In genomic region chr11:101200986-101201385, GRCm38 (mm10) we compare ENCODE assay signal across 8 mouse cellular contexts. TPM values are rescaled to one million over a fixed set of nuclear protein-coding genes. Genes with fewer than 3 reads are reported as not detected.
A peak's percentile ranks its signal among the peaks of the same experiment; 100 is the strongest.
DNase-seq lines count a peak whose midpoint lies in the region; ATAC-seq and TF ChIP-seq lines count a peak whose summit lies in the region.

No protein-coding gene starts in this region.

- no peaks in the 10 kb centered on the region for H3K4me1 ChIP-seq in hindbrain, postnatal 0 days (ENCODE audit: insufficient read depth, low read length)

- DNase-seq in left cerebral cortex, adult 2 months (ENCODE audit: extremely low spot score in 1 of 2, low spot score in 2 of 2), result peak in 1 of 2 experiments; percentile 37
- DNase-seq in left cerebral cortex, adult 18-20 months (ENCODE audit: low spot score in 2 of 2), result no peak
- DNase-seq in NIH3T3 (ENCODE audit: low read depth), result peak; percentile 71
- DNase-seq in cerebellum, postnatal 25 days, result peak; percentile 75 to 81
- DNase-seq in hindbrain, postnatal 0 days (ENCODE audit: low spot score), result peak; percentile 84
- DNase-seq in retina, adult 2 months (ENCODE audit: low read depth, low spot score), result peak; percentile 15
- no peak for DNase-seq in neural tube, embryonic 10.5 days (ENCODE audit: extremely low spot score, low spot score)
- DNase-seq in heart, adult 18-20 months, result no peak

- H3K4me2 ChIP-seq in hindbrain, postnatal 0 days (ENCODE audit: low read depth, low read length), result no peak overlapping the region

- intact Hi-C loops in left cerebral cortex, adult 2 months (cut with DNase I), result no loop called here

- peaks cover 40% of the 10 kb centered on the region for H3K36me3 ChIP-seq in hindbrain, postnatal 0 days (ENCODE audit: insufficient read depth, low read length)

- H3K9me3 ChIP-seq in hindbrain, postnatal 0 days (ENCODE audit: low read length), result no peaks in the 10 kb centered on the region

- H3K9ac ChIP-seq in hindbrain, postnatal 0 days (replicated peaks; ENCODE audit: low read length), result no peak overlapping the region

- no peaks in the 10 kb centered on the region for H3K27me3 ChIP-seq in hindbrain, postnatal 0 days (ENCODE audit: insufficient read depth, low read length)

- peak; percentile 70 for ATAC-seq in hindbrain, postnatal 0 days

- H3K4me3 ChIP-seq in left cerebral cortex, adult 2 months, result no peak overlapping the region
- H3K4me3 ChIP-seq in hindbrain, postnatal 0 days (ENCODE audit: low read length), result no peak overlapping the region

- WGBS in hindbrain, postnatal 0 days, result 17% methylated on average over 7 of the region's 7 CpGs

- peak; percentile 88 for TF ChIP-seq CTCF in left cerebral cortex, adult 2 months (IDR thresholded peaks at IDR 0.05)
- peak; percentile 91 for TF ChIP-seq CTCF in hindbrain, postnatal 0 days (IDR thresholded peaks at IDR 0.05; ENCODE audit: low read depth)

- peak overlapping the region; percentile 48; the same call in 1 of the 2 replicates for H3K27ac ChIP-seq in left cerebral cortex, adult 2 months
- no peak overlapping the region for H3K27ac ChIP-seq in hindbrain, postnatal 0 days

RNA-seq across cellular contexts. Expression of gene Ezh1, which starts 25.3 kb away (rescaled TPM):
- total RNA-seq in left cerebral cortex, adult 2 months (2021), result 10 to 100 TPM; 56.9 to 62.1 TPM
- total RNA-seq in left cerebral cortex, adult 18-20 months (2021), result 10 to 100 TPM; 55.7 to 62.7 TPM
- total RNA-seq in hindbrain, postnatal 0 days (2014; rRNA removed), result 26.7 and 27.6 TPM in 2 replicates
- polyA plus RNA-seq in hindbrain, postnatal 0 days (2015; fragmentation: Nextera tagmentation; extraction: Ambion mirVana), result 20.1 and 22.2 TPM in 2 replicates
- total RNA-seq in heart, adult 18-20 months (2021), result 10 to 100 TPM; 29.8 to 36.4 TPM

RNA-seq across cellular contexts. Expression of gene Ccr10, which starts 25.7 kb away (rescaled TPM):
- total RNA-seq in left cerebral cortex, adult 2 months (2021), result under 1 TPM in 1 of 2 experiments, not detected in 1; 0.38 TPM
- under 1 TPM in 1 of 2 experiments, not detected in 1; 0.28 TPM for total RNA-seq in left cerebral cortex, adult 18-20 months (2021)
- 0.16 and 0.43 TPM in 2 replicates for total RNA-seq in hindbrain, postnatal 0 days (2014; rRNA removed)
- 0.88 and 1.0 TPM in 2 replicates for polyA plus RNA-seq in hindbrain, postnatal 0 days (2015; fragmentation: Nextera tagmentation; extraction: Ambion mirVana)
- not detected for total RNA-seq in heart, adult 18-20 months (2021)

RNA-seq across cellular contexts. Expression of gene Plekhh3, which starts 29.8 kb away (rescaled TPM):
- total RNA-seq in left cerebral cortex, adult 2 months (2021), result 10 to 100 TPM; 13.0 to 13.2 TPM
- total RNA-seq in left cerebral cortex, adult 18-20 months (2021), result 10 to 100 TPM; 14.2 to 16.7 TPM
- total RNA-seq in hindbrain, postnatal 0 days (2014; rRNA removed), result 26.7 and 32.3 TPM in 2 replicates
- polyA plus RNA-seq in hindbrain, postnatal 0 days (2015; fragmentation: Nextera tagmentation; extraction: Ambion mirVana), result 8.8 TPM in 2 replicates
- 10 to 100 TPM; 12.6 to 12.8 TPM for total RNA-seq in heart, adult 18-20 months (2021)

RNA-seq across cellular contexts. Expression of gene Cntnap1, which starts 30.7 kb away (rescaled TPM):
- 100 to 1,000 TPM; 171 to 182 TPM for total RNA-seq in left cerebral cortex, adult 2 months (2021)
- 100 to 1,000 TPM; 158 to 160 TPM for total RNA-seq in left cerebral cortex, adult 18-20 months (2021)
- 25.4 and 28.9 TPM in 2 replicates for total RNA-seq in hindbrain, postnatal 0 days (2014; rRNA removed)
- polyA plus RNA-seq in hindbrain, postnatal 0 days (2015; fragmentation: Nextera tagmentation; extraction: Ambion mirVana), result 5.8 and 6.5 TPM in 2 replicates
- 1 to 10 TPM; 1.1 to 1.9 TPM for total RNA-seq in heart, adult 18-20 months (2021)

RNA-seq across cellular contexts. Expression of gene Ramp2, which starts 44.8 kb away (rescaled TPM):
- total RNA-seq in left cerebral cortex, adult 2 months (2021), result 10 to 100 TPM; 35.7 to 40.8 TPM
- 10 to 100 TPM; 31.4 to 37.8 TPM for total RNA-seq in left cerebral cortex, adult 18-20 months (2021)
- 66.1 and 72.7 TPM in 2 replicates for total RNA-seq in hindbrain, postnatal 0 days (2014; rRNA removed)
- 108 and 111 TPM in 2 replicates for polyA plus RNA-seq in hindbrain, postnatal 0 days (2015; fragmentation: Nextera tagmentation; extraction: Ambion mirVana)
- 100 to 1,000 TPM in 1 of 2 experiments, 10 to 100 TPM in 1; 74.7 to 100 TPM for total RNA-seq in heart, adult 18-20 months (2021)

Comparison
In these comparisons a context has a peak if more than half of its experiments do, and no peak if none do; other contexts are left out.
1. DNase-seq: peak in NIH3T3 (single experiment), cerebellum, postnatal 25 days (2 of 2), hindbrain, postnatal 0 days (single experiment) and retina, adult 2 months (single experiment); none in left cerebral cortex, adult 18-20 months (0 of 2), neural tube, embryonic 10.5 days (single experiment) and heart, adult 18-20 months (0 of 2).